Mouse (Mus musculus) 416B (cell line): ENCODE measurements at regions not wholly inside any gene's neighbourhood (a gene's known extent, or its start where the extent isn't known, plus 50 kb on each side); places are given as distances from the start of the nearest gene placed in this dataset.
A peak's percentile ranks its signal among the peaks of the same experiment; 100 is the strongest.

ENCODE experiments used
- DNase-seq: peaks from one replicate; pipeline ENCODE4 v3.0.0; 2011; ENCODE audit warnings: low read depth

DNA sequence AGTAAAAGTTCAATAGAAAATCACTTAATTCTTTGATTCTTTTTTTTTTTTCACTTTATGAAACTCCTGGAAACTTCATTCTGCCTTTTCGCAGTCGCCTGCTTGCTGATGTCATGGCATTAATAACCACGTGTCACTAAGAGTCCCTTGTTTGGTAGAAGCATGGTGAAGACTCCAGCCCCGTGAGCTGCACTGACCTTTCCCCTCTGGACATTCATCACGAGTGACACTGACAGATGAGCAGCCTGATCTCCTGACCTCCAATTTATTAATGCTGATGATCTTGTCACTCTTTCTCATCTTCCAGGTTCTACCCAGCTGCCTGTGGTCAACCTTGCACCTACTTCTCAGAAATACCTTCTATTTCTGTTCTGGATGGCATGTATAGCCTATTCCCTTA, 867.1 kb upstream of the Slit2 start:
- no peak for DNase-seq

DNA sequence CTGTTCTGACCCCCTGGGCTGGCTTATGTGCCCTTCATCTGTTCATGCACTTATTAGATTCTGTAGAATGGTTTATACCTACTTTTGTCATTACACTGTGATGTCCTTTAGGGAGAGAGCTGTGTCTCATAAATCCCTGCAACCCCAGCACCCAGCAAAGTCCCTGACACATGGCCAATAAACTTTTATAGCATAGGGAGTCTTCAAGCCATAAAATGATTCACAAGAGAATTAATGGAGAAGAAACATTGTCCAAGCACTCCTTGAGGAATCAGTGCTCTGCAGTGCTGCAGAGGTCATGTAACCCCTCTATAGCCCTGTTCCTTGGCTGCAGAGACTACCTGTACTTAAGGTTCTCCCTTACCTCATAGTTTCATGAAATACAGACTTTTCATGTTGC, 887.2 kb upstream of the Slit2 start:
- DNase-seq = no peak

DNA sequence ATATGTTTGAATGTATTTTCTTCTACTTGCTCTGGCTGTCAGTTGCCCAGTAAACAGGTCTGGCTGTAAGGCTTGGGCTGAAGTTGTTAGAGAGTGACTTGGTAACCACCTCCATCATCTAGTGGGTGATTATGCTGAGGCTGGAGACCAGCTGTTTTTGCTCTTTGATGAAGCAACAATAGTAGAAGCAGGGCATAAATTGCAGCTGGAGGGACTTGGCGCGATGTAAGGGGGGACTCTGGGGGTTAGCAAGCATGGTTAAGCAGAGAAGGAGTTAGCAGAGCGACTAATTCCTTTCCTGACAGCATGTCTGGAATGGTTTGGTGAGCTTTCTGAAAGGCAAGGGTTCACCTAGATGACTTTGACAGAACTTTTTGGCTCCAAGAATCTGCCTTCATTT, 930.0 kb upstream of the Slit2 start:
- no peak for DNase-seq

DNA sequence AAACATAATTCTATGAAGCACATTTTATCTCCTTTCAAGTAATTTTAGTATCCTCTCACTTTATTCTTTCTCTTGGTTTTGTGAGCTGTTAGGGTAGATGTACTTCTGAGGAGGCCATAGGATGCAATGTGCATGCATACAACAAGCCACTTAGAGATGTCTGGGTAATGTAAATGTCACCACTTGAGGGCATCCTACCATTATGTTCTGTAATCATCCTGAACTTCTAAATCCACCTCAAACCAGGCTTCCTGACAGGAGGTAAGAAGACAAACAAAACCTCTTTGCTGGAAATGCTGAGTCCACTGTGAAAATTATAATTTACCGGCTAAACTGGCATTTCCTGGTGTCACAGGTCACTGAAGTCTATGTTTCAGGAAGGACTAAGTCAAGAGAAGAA, 946.2 kb upstream of the Slit2 start:
- peak; percentile 78 for DNase-seq

DNA sequence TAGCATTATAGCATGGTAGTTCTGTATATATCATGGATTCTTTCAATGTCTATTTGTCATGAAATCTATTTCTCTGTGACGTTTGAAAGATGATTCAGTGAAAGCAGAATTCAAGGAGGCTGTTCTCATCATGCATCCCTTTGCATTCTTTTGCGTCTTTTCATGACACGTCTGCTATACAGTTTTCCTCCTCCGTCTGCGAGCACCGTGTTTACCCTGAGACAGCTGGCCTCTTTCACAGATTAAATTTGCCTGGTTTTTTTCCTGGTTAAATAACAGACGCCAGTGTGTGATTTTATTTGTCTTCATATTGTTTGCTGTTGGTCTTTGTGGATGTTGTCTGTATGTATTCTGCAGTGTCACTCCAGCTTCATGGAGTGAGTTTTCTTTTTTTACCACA, 948.9 kb upstream of the Slit2 start:
- DNase-seq = no peak

DNA sequence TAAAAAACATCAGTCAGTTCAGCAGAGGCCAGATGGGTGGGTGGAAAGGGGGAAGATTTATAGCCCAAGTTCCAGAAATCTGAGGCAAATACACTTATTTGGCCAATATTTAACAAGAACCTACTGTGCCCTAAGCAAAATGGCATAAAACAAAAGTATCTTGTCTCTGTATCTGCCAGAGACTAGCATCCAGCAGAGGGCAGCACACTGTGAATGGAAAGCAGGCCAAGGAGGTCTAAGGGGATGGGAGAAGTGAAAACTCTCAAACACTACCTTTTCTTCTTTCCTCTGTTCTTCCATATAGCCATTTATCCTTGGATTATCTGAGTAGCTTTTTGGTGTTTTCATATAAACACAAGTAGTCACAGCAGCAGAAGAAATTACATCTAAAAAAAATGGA, 968.6 kb upstream of the Slit2 start:
- DNase-seq = peak; percentile 61

DNA sequence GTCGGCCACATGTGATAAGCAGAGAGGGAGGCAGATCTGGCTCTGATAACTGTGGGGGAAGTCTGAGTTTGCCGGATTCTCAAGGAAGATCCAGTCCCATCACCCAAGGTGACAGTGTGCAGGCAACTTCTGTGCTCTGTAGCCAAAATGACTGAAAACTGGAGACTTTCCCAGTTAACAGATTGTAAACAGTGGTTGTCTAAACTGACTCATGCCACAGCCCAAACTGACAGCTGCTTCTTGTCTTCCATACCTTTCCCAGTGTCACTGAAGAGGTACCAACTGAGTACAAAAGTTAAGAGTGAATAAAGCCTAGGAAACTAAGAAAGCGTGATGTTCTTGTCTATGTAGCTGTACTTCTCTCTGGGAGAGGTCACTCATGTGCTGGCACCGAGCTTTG, 990.4 kb upstream of the Slit2 start:
- DNase-seq = no peak

DNA sequence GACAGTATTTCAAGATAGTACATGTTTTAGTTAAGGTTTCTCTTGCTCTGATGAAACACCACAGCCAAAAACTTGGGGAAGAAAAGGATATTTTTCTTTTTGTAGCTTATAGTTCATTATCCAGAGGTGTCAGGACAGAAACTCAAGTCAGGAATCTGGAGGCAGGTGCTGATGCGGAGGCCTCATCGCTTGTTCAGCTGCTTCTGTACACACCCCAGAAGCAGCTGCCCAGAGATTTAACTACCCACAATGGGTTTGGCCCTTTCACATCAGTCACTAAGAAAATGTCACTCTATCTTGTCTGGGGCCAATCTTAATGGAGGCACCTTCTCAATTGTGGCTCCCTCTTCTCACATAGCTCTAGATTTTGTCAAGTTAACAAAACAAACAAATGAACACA, 996.4 kb upstream of the Slit2 start:
- no peak for DNase-seq

DNA sequence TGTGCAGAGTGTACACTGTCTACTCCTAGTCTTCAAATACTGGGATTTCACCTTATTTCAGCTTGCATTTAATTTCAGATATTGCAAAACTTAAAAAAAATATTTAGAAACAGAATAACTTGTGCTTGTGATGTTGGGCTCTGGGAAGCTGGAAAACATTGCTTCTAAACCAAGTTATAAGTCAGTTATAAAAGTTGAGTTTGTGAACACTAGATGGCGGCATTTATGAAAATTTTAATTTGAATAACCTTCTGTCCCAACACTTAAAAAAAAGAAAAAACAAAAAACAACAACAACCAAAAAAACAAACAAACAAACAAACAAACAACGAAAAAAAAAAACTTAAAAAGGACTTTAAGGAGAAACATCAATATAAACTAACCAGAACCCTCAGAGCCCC, 1002.6 kb upstream of the Slit2 start:
- DNase-seq = peak; percentile 29

DNA sequence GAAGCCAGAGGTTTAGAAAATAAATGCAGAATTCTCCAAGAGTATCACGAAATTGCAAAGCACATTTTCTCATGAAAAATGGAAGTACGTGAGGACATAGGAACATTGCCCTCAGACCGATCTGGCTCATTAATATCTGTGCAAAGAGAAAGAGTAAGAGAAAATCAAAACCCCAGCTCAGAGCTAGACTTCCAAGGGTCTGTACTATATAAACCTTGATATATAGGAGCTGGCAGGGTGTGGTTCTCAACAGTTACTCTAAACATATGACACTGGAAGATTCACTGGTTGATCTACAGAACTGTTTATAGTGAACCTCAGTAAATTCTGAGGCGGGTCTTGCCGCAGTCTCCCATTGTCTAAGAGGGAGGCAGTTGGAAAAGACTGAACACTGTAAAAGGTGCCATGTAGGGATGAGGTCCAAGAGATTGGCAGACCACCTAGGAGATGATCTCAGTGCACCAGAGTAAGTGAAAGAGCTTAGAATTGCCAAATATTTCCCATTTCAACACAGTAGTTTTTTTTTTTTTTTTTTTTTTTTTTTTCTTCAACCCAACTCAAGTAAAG, 1014.0 kb upstream of the Slit2 start:
- DNase-seq = no peak

DNA sequence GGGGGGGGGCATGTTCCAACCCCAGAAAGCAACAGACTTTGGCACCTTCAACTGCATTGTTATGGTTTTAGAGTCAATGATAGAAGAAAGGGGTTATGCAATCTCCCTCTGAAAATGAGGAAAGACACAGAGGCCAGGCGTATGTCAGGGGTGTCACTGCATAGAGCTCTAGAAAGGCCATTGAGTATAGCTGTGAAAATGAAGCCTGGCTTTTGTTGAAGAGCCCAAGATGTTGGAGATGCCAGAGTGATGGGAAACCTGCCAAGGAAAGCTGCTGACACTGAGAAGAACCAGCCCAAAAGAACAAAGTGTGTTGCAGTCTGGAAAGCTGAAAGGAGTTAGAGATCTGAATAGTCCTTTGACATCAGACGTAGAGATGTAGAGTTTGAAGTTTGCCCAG, 1022.2 kb upstream of the Slit2 start:
- no peak for DNase-seq

DNA sequence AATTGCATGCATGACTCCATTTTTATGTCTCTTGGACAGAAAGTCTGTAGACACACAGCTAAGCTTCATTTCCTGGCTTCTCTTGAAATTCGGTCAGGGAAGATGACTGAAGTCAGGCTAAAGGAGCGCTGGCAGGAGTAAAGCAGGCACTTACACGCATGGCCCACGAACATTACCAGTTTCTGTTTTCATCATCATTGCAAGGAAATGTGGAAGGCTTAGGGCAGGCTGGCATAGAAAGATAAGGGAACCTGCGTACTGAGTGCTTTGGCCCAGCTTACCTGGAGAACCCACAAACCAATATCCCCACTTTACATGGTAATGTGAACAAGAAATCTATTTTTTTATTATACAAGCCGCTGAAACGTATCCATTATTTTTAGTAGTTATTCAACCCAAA, 1056.6 kb upstream of the Slit2 start:
- no peak for DNase-seq

DNA sequence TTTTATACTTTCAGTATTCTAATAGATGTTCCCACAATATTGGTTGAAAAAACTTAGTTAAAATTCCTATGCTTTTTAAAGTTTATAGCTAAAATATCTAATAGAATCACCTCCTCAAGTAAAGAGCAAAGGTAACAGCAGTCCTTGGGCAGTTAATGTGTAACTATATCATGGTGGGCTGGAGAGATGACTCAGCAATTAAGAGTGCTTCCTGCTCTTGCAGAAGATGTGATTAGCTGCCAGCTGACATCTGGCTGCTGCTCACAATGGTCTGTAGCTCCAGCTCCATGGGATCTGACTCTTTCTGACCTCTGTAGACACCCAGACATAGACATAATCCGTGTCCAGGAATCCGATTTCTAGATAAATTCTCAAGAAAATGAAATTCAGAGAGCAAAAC, 1044.5 kb upstream of the Lcorl start:
- DNase-seq = peak; percentile 40

DNA sequence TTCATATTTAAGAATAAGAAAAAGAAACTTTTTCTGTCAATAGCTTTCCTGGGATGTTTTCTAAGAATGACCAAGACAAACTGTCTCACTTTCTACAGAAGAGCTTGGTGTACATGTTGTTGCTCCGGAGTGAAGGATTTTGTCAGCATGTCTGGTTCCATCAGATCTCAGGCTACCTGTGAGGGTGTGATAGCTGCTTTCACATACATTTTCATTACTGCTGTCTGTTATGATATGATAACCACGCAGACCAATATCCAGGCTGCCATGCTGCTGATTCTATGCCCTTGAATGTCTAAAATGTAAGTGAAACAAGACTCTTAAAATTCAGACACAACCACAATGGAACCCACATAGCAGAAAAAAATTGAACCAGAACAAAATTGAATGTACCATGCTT, 1036.6 kb upstream of the Lcorl start:
- DNase-seq = no peak

DNA sequence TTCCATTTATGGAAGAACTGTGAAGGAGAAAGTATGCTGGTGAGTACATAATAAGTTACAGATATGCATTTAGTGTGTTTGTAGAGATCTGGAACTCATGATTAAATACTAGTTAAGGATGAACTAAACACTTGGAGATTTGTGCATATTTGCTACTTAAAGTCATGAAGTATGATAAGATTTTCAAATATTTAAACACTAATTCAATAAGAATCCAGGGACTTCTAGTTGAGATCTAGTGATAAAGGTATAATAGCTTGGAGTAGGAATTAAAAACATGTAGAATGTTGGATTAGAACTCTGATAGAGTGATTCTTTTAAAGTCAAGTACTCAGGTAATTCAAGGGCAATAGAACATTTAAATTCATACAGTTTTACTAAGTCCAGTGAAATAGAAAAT, 1026.5 kb upstream of the Lcorl start:
- DNase-seq = no peak

DNA sequence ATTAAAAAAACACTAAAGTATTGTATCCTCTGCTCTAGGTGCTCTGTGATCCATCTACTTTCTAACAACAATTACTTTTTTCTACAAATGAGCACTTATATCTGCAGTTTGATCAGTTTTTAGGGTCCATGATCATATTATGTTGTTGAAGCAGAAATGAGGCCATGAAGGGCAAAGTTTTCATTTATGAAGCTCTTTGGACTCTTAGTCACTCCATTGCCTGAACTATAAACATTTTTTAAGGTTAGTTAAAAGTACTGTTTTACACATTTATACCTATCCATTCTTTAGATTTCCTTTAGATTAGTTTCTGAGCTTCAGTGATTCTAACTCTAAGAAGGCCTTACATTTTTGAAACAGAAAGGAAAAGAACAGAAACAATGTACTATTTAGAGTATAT, 999.4 kb upstream of the Lcorl start:
- no peak for DNase-seq

DNA sequence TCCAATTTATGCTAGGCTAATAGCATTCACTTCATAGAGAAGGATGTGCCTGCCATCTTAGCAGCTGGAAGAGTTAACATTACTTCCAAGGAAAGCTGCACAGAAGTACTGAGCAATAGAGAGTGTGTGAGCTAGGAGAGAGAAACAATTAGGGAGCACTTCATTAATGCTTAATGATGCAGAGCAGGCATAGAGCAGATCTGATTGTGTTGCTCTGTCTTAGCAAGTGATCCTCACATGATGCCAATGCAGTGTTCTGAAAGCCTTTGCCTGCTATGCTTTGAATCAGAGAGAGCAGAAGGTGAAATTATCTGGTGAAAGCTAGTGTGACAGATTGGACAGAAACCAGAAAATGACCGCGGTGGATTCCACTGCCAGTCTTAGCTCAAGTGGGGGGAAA, 987.8 kb upstream of the Lcorl start:
- DNase-seq = no peak

DNA sequence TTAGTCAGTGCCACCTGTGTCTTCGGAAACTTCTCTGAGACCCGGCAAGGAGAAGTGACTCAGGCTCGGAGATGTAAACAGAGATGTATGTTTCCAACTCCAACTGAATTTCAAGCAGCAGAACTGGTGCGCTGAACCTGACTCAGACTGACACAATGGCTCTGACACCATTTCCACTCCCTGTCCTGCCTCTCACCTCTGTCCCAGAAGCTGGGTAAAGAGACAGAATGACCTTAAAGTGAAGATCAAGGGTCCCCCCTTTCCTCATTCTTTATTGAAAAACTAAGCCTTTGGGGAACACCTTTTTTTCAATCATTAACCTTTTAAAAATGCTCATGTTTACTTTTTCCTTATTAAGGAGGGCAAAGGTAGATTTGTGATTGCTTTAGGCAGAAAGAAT, 979.4 kb upstream of the Lcorl start:
- no peak for DNase-seq

DNA sequence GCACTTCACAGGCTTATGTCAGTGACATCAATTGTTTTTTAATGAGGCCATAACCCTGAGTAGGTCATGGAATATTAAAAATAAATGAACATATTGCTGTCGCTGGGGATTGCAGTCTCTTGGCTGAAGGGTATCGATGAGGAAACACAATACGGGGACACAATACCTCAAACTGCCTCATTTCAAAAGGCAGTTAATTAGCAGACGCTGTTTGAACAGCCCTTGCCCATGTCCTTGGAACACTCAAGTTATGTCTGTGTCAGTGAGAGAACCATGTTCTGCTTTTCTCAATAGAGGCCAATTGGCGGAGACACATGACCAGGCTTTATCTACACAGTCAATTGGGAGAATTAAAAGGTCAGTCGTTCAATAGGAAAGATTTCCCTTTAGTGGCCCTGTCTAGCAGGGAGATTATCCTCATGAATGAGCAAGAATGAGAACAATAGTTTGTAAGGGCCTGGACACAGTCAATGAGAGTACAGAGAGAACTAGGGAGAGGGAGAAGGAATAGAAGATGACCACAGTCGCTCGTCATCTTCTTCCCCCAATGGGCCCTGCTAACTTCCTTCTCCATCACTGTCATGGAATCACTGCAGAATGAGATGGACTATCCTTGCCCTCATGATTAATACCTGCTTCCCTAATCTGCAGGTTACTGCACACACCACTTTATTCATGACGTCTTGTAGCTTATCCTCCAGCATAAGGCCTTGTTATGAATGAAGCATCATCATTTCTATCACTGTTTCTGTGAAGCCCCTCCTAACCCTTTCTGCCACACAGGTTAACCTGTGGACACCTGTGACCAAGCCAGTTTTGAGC, 973.6 kb upstream of the Lcorl start:
- DNase-seq = no peak

DNA sequence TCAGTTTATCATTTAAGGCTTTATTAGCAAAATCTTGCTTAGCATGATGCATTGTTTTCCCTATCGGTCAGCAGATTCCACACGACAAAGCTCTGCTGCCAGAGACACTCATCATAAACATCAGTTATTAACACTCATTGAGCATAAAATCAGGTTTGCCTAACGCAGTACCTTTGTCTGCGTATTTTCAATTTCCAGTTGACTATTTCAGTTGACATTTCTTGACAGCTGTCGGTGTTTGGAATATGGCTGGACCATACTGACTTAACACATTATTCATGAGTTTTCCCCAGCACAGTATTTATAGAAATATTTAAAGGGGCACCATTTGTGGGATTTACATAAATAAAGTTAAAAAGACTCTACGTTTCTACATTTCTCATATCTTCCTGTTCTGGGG, 972.7 kb upstream of the Lcorl start:
- no peak for DNase-seq

DNA sequence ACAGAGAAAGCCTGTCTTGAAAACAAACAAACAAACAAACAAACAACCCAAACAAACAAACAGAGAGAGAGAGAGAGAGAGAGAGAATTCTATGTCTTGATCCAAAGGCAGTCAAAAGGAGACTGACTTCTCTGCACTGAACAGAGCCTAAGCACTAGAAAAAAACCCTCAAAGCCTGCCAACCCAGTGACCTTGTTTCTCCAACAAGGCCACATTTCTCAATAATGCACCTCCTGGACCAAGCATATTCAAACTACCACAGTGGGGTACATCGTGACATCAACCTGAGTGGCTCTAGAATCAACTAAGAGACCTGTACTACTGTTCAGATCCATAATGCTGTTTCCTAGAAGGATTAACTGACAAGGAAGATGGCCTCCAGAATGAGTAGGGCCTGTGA, 969.0 kb upstream of the Lcorl start:
- DNase-seq = no peak

DNA sequence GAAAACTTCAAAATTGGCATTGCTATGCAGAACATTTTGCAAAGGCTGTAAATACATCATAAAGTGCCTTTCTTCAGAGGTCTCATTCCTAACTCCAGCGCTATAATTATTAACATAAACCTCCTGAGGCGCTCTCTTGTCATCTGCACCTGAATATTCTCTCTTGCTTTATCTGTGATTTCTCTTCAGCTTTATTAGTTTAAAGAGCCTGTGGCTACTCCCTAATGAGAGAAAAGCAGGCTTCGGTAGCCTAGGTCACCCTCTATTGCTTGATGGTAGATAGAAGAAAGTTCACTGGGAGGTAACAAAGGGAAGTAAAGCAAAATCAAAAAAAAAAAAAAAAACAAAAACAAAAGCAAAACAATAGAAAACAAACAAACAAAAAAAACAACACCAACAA, 967.5 kb upstream of the Lcorl start:
- no peak for DNase-seq

DNA sequence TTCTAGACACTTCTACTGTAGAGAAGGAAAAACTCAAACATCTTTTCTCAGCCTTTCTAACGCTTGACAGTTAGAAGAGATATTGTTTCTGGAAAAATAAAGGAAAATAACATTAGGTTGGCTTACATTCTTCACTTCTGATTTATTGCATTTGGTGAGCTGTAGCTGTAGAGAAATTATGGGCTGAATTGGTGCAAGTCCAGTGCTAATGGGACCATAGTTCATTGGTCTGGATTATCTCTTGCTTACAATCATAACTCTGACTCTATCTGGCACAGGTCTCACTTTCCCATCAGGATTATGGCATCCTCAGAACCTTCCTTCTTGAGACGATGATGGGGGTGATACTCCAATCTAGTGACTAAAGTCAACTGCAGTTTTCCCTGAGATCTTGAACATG, 937.7 kb upstream of the Lcorl start:
- no peak for DNase-seq

DNA sequence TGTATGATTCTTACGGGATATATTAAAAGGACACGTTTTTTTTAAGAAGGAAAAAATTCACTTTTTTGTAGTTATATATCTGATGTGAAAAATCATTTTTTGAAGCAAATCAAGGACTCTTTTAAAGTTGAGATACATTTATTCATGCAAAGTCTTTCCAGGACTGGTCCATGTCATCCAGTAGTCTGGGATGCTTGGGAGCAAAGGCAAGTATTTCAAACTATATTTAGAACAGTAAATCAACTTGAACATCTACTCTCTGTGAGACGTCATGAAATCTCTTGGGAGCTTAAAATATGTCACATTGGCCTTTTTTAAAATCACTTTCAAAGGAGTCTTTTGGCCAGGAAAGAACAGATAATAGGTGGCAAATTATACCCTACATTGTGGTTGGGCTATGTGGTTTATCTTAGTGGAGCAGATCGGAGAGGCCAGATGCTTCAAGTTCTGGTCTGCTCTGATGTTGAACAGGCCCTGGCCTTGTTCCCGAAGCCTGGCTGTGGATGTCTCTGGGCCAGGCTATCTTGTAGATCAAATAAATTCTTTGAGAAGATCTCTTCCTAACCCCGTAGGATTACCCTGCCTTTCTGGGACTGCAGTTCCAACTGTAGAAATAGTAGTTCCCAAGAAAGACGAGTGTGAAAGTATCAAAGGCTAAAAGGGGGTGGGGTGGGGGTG, 936.8 kb upstream of the Lcorl start:
- DNase-seq = no peak
